Mouse (Mus musculus): ENCODE data around the gene Anapc1. TPM values are rescaled to one million over a fixed set of nuclear protein-coding genes. Genes with fewer than 3 reads are reported as not detected.

Gene Anapc1
- total and polyA plus RNA-seq, 3 experiments, result 94.8 to 196 (median 123) TPM

DNA sequence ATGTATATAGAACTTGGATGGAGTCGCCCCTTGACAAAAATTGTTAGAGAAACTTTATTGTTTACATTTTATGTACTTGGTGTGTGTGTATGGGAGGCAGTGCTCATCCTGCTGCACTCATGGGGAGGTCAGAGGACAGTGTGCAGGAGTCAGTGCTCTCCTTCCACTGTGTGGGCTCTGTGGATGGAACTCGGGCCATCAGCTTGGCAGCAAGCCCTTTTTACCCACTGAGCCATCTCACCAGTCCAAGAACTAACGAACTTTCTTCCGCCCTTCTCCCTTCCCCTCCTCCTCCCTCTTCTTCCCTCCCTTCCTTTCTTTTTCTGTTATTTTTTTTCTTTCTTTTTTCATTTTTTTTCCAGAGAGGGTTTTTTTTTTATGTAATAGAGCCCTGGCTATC, 40.9 kb upstream of the Anapc1 start:
- Histone ChIP-seq H3K36me3 (ENCODE audit: control insufficient read depth in 1 of 2, insufficient read depth in 2 of 2, low read length in 2 of 2) (no peaks in the 10 kb centered on the region), H3K9ac (ENCODE audit: control insufficient read depth, low read depth, low read length, poor library complexity, severe bottlenecking) (no peak overlapping the region), H3K27ac (ENCODE audit: control insufficient read depth, low read depth, low read length) (no peak overlapping the region), H3K4me1 (ENCODE audit: control insufficient read depth in 1 of 2, insufficient read depth in 2 of 2, low read length in 2 of 2) (no peaks in the 10 kb centered on the region), H3K9me3 (replicated peaks; ENCODE audit: insufficient read depth, low read length) (no peaks in the 10 kb centered on the region), H3K79me2 (ENCODE audit: control insufficient read depth, insufficient read depth, low read length, poor library complexity) (no peaks in the 10 kb centered on the region), H3K27me3 (ENCODE audit: control insufficient read depth in 1 of 2, insufficient read depth in 2 of 2, low read length in 2 of 2) (peaks cover 5% of the 10 kb centered on the region in 2 experiments), H3K4me3 (ENCODE audit: control insufficient read depth in 1 of 2, insufficient read depth in 1 of 2, low read depth in 2 of 2, low read length in 2 of 2) (no peak overlapping the region)
- no peak for DNase-seq (ENCODE audit: low read depth, low spot score)
- no peak for TF ChIP-seq POLR2AphosphoS2 (IDR thresholded peaks at IDR 0.05; ENCODE audit: low read length)
- no peak for TF ChIP-seq SMC3 (IDR thresholded peaks at IDR 0.05; ENCODE audit: low read depth, low read length)
- TF ChIP-seq GABPA (IDR thresholded peaks at IDR 0.05; ENCODE audit: low read depth, low read length), result no peak
- TF ChIP-seq POLR2AphosphoS5 (IDR thresholded peaks at IDR 0.05; ENCODE audit: borderline replicate concordance, low read depth, low read length), result no peak
- TF ChIP-seq CHD1 (IDR thresholded peaks at IDR 0.05; ENCODE audit: low read depth, low read length), result no peak
- TF ChIP-seq ZC3H11A (IDR thresholded peaks at IDR 0.05; ENCODE audit: low read depth, low read length), result no peak
- TF ChIP-seq CTCF (IDR thresholded peaks at IDR 0.05 in 2 of 3, conservative IDR thresholded peaks at IDR 0.05 in 1 of 3; ENCODE audit: control insufficient read depth in 1 of 3, insufficient read depth in 1 of 3, low read depth in 2 of 3, low read length in 3 of 3, poor library complexity in 1 of 3, severe bottlenecking in 1 of 3), result no peak
- TF ChIP-seq MAFK (IDR thresholded peaks at IDR 0.05; ENCODE audit: borderline replicate concordance, low read depth, low read length), result no peak
- TF ChIP-seq SIN3A (IDR thresholded peaks at IDR 0.05; ENCODE audit: low read length), result no peak
- TF ChIP-seq KAT2A (conservative IDR thresholded peaks at IDR 0.05; ENCODE audit: low read depth, low read length), result no peak
- no peak for TF ChIP-seq MEF2A (IDR thresholded peaks at IDR 0.05; ENCODE audit: extremely low read depth, insufficient replicate concordance, low read depth, low read length, poor library complexity, severe bottlenecking)
- no peak for TF ChIP-seq GATA1 (IDR thresholded peaks at IDR 0.05; ENCODE audit: low read depth, low read length)
- no peak for TF ChIP-seq ZMIZ1 (IDR thresholded peaks at IDR 0.05; ENCODE audit: low read depth, low read length)
- TF ChIP-seq TCF12 (IDR thresholded peaks at IDR 0.05; ENCODE audit: low read depth, low read length), result no peak
- TF ChIP-seq MAX (IDR thresholded peaks at IDR 0.05; ENCODE audit: low read length), result no peak
- TF ChIP-seq USF1 (IDR thresholded peaks at IDR 0.05; ENCODE audit: low read depth, low read length), result no peak
- no peak for TF ChIP-seq MXI1 (IDR thresholded peaks at IDR 0.05; ENCODE audit: low read depth, low read length)
- TF ChIP-seq ZNF384 (IDR thresholded peaks at IDR 0.05; ENCODE audit: low read depth, low read length), result no peak
- no peak for TF ChIP-seq POLR2A (IDR thresholded peaks at IDR 0.05; ENCODE audit: control insufficient read depth in 1 of 2, insufficient read depth in 1 of 2, low read depth in 1 of 2, low read length in 2 of 2, poor library complexity in 1 of 2)

DNA sequence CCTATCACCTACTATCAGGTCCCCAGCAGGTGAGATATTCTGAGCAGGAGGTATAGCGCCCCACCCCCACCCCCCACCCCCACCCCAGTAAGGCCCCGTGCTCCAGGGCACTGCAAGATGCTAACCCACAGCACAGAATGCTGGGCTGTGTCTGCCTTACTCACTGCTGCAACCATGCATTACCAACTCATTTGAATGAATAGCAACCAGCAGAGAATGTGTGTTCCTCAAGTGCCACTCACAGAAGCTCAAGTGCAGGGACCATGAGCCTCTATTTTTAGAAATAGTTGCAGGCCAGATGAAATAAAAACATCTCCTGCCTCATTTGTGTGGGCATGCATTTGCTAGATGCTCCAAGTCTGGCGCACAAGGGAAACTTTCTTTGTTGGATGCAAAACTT, 40.4 kb upstream of the Anapc1 start:
- Histone ChIP-seq H3K36me3 (ENCODE audit: control insufficient read depth in 1 of 2, insufficient read depth in 2 of 2, low read length in 2 of 2) (no peaks in the 10 kb centered on the region), H3K27ac (ENCODE audit: control insufficient read depth, low read depth, low read length) (no peak overlapping the region), H3K4me1 (ENCODE audit: control insufficient read depth in 1 of 2, insufficient read depth in 2 of 2, low read length in 2 of 2) (no peaks in the 10 kb centered on the region), H3K79me2 (ENCODE audit: control insufficient read depth, insufficient read depth, low read length, poor library complexity) (no peaks in the 10 kb centered on the region), H3K9me3 (replicated peaks; ENCODE audit: insufficient read depth, low read length) (no peaks in the 10 kb centered on the region), H3K9ac (ENCODE audit: control insufficient read depth, low read depth, low read length, poor library complexity, severe bottlenecking) (no peak overlapping the region), H3K27me3 (ENCODE audit: control insufficient read depth in 1 of 2, insufficient read depth in 2 of 2, low read length in 2 of 2) (peaks cover 5% of the 10 kb centered on the region in 2 experiments), H3K4me3 (ENCODE audit: control insufficient read depth in 1 of 2, insufficient read depth in 1 of 2, low read depth in 2 of 2, low read length in 2 of 2) (no peak overlapping the region)
- no peak for TF ChIP-seq POLR2A (IDR thresholded peaks at IDR 0.05; ENCODE audit: control insufficient read depth in 1 of 2, insufficient read depth in 1 of 2, low read depth in 1 of 2, low read length in 2 of 2, poor library complexity in 1 of 2)
- no peak for TF ChIP-seq CTCF (IDR thresholded peaks at IDR 0.05 in 2 of 3, conservative IDR thresholded peaks at IDR 0.05 in 1 of 3; ENCODE audit: control insufficient read depth in 1 of 3, insufficient read depth in 1 of 3, low read depth in 2 of 3, low read length in 3 of 3, poor library complexity in 1 of 3, severe bottlenecking in 1 of 3)
- no peak for TF ChIP-seq EP300 (IDR thresholded peaks at IDR 0.05; ENCODE audit: low read depth in 1 of 2, low read length in 2 of 2)
- no peak for TF ChIP-seq E2F4 (IDR thresholded peaks at IDR 0.05; ENCODE audit: borderline replicate concordance, low read depth, low read length)
- no peak for TF ChIP-seq MYB (IDR thresholded peaks at IDR 0.05; ENCODE audit: low read depth, low read length)
- no peak for TF ChIP-seq MYC (IDR thresholded peaks at IDR 0.05; ENCODE audit: low read depth, low read length)
- no peak for TF ChIP-seq SMC3 (IDR thresholded peaks at IDR 0.05; ENCODE audit: low read depth, low read length)
- no peak for TF ChIP-seq RCOR1 (IDR thresholded peaks at IDR 0.05; ENCODE audit: low read depth, low read length)
- no peak for TF ChIP-seq HCFC1 (IDR thresholded peaks at IDR 0.05; ENCODE audit: low read depth, low read length)
- TF ChIP-seq JUND (IDR thresholded peaks at IDR 0.05; ENCODE audit: low read depth, low read length), result no peak
- TF ChIP-seq POLR2AphosphoS5 (IDR thresholded peaks at IDR 0.05; ENCODE audit: borderline replicate concordance, low read depth, low read length), result no peak
- no peak for TF ChIP-seq CHD2 (IDR thresholded peaks at IDR 0.05; ENCODE audit: low read length)
- no peak for TF ChIP-seq ELF1 (IDR thresholded peaks at IDR 0.05; ENCODE audit: low read depth, low read length)
- TF ChIP-seq MAZ (IDR thresholded peaks at IDR 0.05; ENCODE audit: low read depth, low read length), result no peak
- no peak for TF ChIP-seq CHD1 (IDR thresholded peaks at IDR 0.05; ENCODE audit: low read depth, low read length)
- TF ChIP-seq TAL1 (IDR thresholded peaks at IDR 0.05; ENCODE audit: low read length), result no peak
- no peak for DNase-seq (ENCODE audit: low read depth, low spot score)

All from MEL (cell line).